Mouse (Mus musculus) liver, postnatal 0 days (tissue): ENCODE results near the gene Fryl. TPM values are rescaled to one million over a fixed set of nuclear protein-coding genes. Genes with fewer than 3 reads are reported as not detected.

Experiments used
- ATAC-seq: fragments of 200-750 bp; cut with Nextera tagmentation; 2 replicates; pipeline ENCODE4 v1.8.0; 2017; ENCODE audit warnings: mild to moderate bottlenecking, moderate library complexity
- DNase-seq: peaks from one replicate; pipeline ENCODE4 v3.0.0-alpha.2; 2016
- H3K27ac ChIP-seq: fragments of 300-500 bp; sonication (generic); 2 replicates; pipeline ENCODE4 v1.5.1; 2014; ENCODE audit warnings: antibody characterized with exemption, moderate library complexity, mild to moderate bottlenecking, low read depth
- H3K27me3 ChIP-seq: fragments of 300-500 bp; sonication (generic); 2 replicates; pipeline ENCODE4 v1.6.1; 2014; ENCODE audit warnings: low read length, control low read depth, mixed read lengths; ENCODE audit not compliant: insufficient read depth
- H3K36me3 ChIP-seq: fragments of 300-500 bp; sonication (generic); replicated peaks from 2 replicates; pipeline ENCODE4 v1.6.1; 2014; ENCODE audit warnings: mild to moderate bottlenecking, control low read depth, low read length, moderate library complexity, mixed read lengths; ENCODE audit not compliant: insufficient read depth
- H3K4me1 ChIP-seq: fragments of 300-500 bp; sonication (generic); 2 replicates; pipeline ENCODE4 v1.6.1; 2014; ENCODE audit warnings: antibody characterized with exemption, mild to moderate bottlenecking, control low read depth; ENCODE audit not compliant: insufficient read depth
- H3K4me2 ChIP-seq: fragments of 300-500 bp; sonication (generic); 2 replicates; pipeline ENCODE4 v1.6.1; 2014; ENCODE audit warnings: low read depth, mild to moderate bottlenecking, low read length, moderate library complexity, mixed read lengths
- H3K4me3 ChIP-seq: fragments of 300-500 bp; sonication (generic); 2 replicates; pipeline ENCODE4 v1.5.1; 2014; ENCODE audit warnings: low read depth, low read length
- H3K9ac ChIP-seq: fragments of 300-500 bp; sonication (generic); replicated peaks from 2 replicates; pipeline ENCODE4 v1.6.1; 2014; ENCODE audit warnings: mild to moderate bottlenecking, moderate library complexity
- H3K9me3 ChIP-seq: fragments of 300-500 bp; sonication (generic); 2 replicates; pipeline ENCODE4 v1.6.1; 2016; ENCODE audit warnings: mild to moderate bottlenecking, control low read depth, low read length, mixed read lengths
- CTCF ChIP-seq: sonication (generic); IDR thresholded peaks from 2 replicates; pipeline ENCODE4 v1.5.1; 2016; ENCODE audit warnings: antibody characterized with exemption, low read depth
- EP300 ChIP-seq: IDR thresholded peaks from 2 replicates; pipeline ENCODE4 v1.6.1; 2016; ENCODE audit warnings: antibody characterized with exemption, low read depth, mild to moderate bottlenecking
- WGBS: fragments of 180-500 bp; shearing (Covaris S2); extraction: QIAGEN DNeasy Blood & Tissue Kit; methylation state at CpG from one replicate; pipeline ENCODE4 v1.1.7; 2014; ENCODE audit not compliant: insufficient replicate concordance; 5-methylcytosine and 5-hydroxymethylcytosine counted together
- polyA plus RNA-seq: library from polyadenylated mRNA; unstranded; fragments of >200 nt; fragmentation: Nextera tagmentation; extraction: Ambion mirVana; gene quantifications from 2 replicates; pipeline ENCODE4 v1.2.1, GENCODE M21; 2015

Gene Fryl
- polyA plus RNA-seq, 1 experiment from 2014 or later, result 25.8 TPM

DNA sequence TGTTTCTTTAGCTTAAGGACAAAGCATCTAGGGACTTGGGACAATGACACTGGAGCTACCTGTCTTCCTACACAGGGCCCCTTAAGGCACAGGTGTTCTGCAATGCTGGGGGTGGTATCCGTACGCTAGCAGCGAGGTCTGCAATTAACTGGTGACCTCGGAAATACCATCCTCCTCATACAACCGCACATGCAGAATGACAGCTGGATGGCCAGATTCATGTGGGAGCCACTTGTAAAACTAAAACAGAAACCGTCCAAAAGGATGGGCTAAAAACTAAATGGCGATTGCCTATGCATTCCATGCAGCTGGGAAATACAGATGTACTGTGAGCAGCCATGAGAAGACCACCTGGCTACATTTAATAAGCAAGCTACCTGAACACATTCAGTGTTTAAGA lies 34.6 kb downstream of the Fryl start:
- peaks cover 3% of the 10 kb centered on the region for H3K36me3 ChIP-seq

DNA sequence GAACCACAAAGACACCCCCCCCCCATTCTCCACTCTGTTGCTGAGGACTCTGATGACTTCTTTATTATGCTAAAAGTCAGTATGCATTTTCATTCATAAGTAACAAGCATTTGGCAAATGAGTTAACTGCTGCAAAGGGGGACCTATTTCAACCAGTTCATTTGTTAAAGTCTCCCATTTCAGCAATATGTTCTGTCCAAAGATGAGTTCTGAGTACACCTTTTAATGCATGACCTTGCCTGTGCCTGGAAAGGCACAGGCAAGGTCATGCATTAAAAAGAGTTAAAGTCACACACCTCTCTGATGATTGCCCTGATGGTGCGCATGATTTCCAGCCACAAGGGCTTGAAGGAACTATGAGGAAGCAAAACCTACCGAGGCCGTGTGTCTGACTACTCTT lies 36.7 kb downstream of the Fryl start:
- WGBS, result 86% methylated on average over 3 of the region's 3 CpGs
- Histone ChIP-seq H3K4me1 (no peaks in the 10 kb centered on the region), H3K9me3 (no peaks in the 10 kb centered on the region), H3K27ac (no peak overlapping the region), H3K9ac (no peak overlapping the region), H3K27me3 (no peaks in the 10 kb centered on the region), H3K4me2 (no peak overlapping the region), H3K4me3 (no peak overlapping the region), H3K36me3 (peaks cover 3% of the 10 kb centered on the region)
- TF ChIP-seq CTCF, result no peak
- TF ChIP-seq EP300, result no peak
- ATAC-seq, result no peak
- no peak for DNase-seq

More for the DNA sequence above, 34.6 kb downstream of the Fryl start:
- no peak overlapping the region for H3K4me3 ChIP-seq
- WGBS, result 81% methylated on average over 7 of the region's 7 CpGs
- H3K4me1 ChIP-seq, result no peaks in the 10 kb centered on the region
- no peak overlapping the region for H3K27ac ChIP-seq
- DNase-seq (no peak), ATAC-seq (no peak)
- H3K9ac ChIP-seq, result no peak overlapping the region
- H3K27me3 ChIP-seq, result no peaks in the 10 kb centered on the region
- H3K9me3 ChIP-seq, result no peaks in the 10 kb centered on the region
- TF ChIP-seq CTCF (no peak), EP300 (no peak)
- no peak overlapping the region for H3K4me2 ChIP-seq

- TF ChIP-seq CTCF (no peak), EP300 (no peak)
- 88% methylated on average over 4 of the region's 4 CpGs for WGBS
- H3K9ac ChIP-seq, result no peak overlapping the region
- H3K36me3 ChIP-seq, result peaks cover 3% of the 10 kb centered on the region
- H3K4me3 ChIP-seq, result no peak overlapping the region
- H3K27me3 ChIP-seq, result no peaks in the 10 kb centered on the region
- no peaks in the 10 kb centered on the region for H3K9me3 ChIP-seq
- ATAC-seq (no peak), DNase-seq (no peak)
- no peak overlapping the region for H3K27ac ChIP-seq
- H3K4me2 ChIP-seq, result no peak overlapping the region
- H3K4me1 ChIP-seq, result no peaks in the 10 kb centered on the region
These were observed 38.4 kb downstream of the Fryl start for GRCm38 (mm10) chr5:73218065-73218464.

DNA sequence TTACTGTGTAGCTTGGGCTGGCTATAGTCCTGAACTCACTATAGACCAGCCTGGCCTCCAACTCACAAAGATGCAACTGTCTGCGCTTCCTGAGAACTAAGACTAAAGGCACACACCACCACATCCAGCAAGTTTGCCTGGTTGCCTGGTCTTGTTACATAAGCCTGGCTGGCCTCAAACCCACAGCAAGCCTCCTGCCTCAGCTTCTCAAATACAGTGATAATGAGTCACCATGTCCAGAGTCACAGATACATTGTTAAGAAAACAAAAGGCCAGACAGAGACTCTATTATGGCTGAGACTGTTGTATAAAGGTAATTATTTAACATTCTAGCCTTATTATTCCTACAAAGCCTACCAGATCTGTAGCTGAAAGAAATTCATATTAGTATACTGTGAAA lies 39.3 kb downstream of the Fryl start:
- peaks cover 8% of the 10 kb centered on the region for H3K36me3 ChIP-seq
- WGBS, result 97% methylated on average over 1 of the region's 1 CpGs

DNA sequence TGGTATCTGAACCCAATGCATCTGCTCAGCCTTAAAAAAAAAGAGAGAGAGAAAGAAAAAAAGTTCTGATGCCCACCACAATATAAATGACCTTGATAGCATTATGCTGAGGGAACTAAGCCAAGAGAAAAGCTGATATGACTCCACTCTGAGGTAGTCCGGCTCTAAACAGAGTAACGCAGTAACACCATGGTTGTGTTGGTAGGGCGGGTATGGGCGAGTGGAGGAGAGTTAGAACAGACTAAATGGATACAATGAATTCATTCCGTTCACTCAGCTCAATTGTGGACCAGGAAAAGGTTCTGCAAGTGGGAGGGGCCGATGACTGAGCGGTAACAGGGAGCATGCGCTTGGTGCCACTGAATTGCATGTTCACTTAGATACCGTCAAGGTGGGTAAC lies 40.4 kb downstream of the Fryl start:
- ATAC-seq, result no peak
- Histone ChIP-seq H3K36me3 (peaks cover 10% of the 10 kb centered on the region), H3K4me1 (no peaks in the 10 kb centered on the region), H3K4me2 (no peak overlapping the region), H3K9ac (no peak overlapping the region), H3K9me3 (no peaks in the 10 kb centered on the region), H3K27ac (no peak overlapping the region), H3K4me3 (no peak overlapping the region), H3K27me3 (no peaks in the 10 kb centered on the region)
- DNase-seq, result no peak
- 87% methylated on average over 9 of the region's 9 CpGs for WGBS
- TF ChIP-seq CTCF (no peak), EP300 (no peak)

More for the DNA sequence above, 39.3 kb downstream of the Fryl start:
- DNase-seq, result no peak
- Histone ChIP-seq H3K9me3 (no peaks in the 10 kb centered on the region), H3K4me2 (no peak overlapping the region), H3K27ac (no peak overlapping the region), H3K4me3 (no peak overlapping the region), H3K9ac (no peak overlapping the region), H3K27me3 (no peaks in the 10 kb centered on the region), H3K4me1 (no peaks in the 10 kb centered on the region)
- no peak for ATAC-seq
- no peak for TF ChIP-seq EP300
- no peak for TF ChIP-seq CTCF

- 88% methylated on average over 9 of the region's 9 CpGs for WGBS
- TF ChIP-seq EP300 (no peak), CTCF (no peak)
- ATAC-seq, result no peak
These were observed 44.0 kb downstream of the Fryl start for GRCm38 (mm10) chr5:73212446-73212845.

GRCm38 (mm10) chr5:73211961-73212360 lies 44.5 kb downstream of the Fryl start:
- no peak overlapping the region for H3K4me2 ChIP-seq
- WGBS, result 90% methylated on average over 15 of the region's 15 CpGs
- TF ChIP-seq EP300 (no peak), CTCF (no peak)

More at GRCm38 (mm10) chr5:73212446-73212845, 44.0 kb downstream of the Fryl start:
- no peak for DNase-seq
- Histone ChIP-seq H3K9ac (no peak overlapping the region), H3K27ac (no peak overlapping the region), H3K27me3 (no peaks in the 10 kb centered on the region), H3K36me3 (0 out of 2 replicates have a peak, but pooled peaks cover 6% of the 10 kb centered on the region), H3K4me3 (no peak overlapping the region), H3K4me2 (no peak overlapping the region), H3K9me3 (no peaks in the 10 kb centered on the region), H3K4me1 (peaks cover 5% of the 10 kb centered on the region; the same call in 1 of the 2 replicates)

More at GRCm38 (mm10) chr5:73211961-73212360, 44.5 kb downstream of the Fryl start:
- no peak for ATAC-seq
- Histone ChIP-seq H3K36me3 (0 out of 2 replicates have a peak, but pooled peaks cover 6% of the 10 kb centered on the region), H3K27ac (no peak overlapping the region), H3K27me3 (no peaks in the 10 kb centered on the region), H3K9me3 (no peaks in the 10 kb centered on the region), H3K9ac (no peak overlapping the region), H3K4me1 (peaks cover 5% of the 10 kb centered on the region; the same call in 1 of the 2 replicates), H3K4me3 (no peak overlapping the region)
- no peak for DNase-seq
